Mouse (Mus musculus) kidney, postnatal 0 days (tissue): ENCODE measurements at regions not wholly inside any gene's neighbourhood (a gene's known extent, or its start where the extent isn't known, plus 50 kb on each side); places are given as distances from the start of the nearest gene placed in this dataset.

ENCODE experiments used
- ATAC-seq: fragments of 200-750 bp; cut with Nextera tagmentation; replicated peaks from 2 replicates; pipeline ENCODE4 v1.8.0; 2017; ENCODE audit warnings: low read depth, moderate number of reproducible peaks, moderate TSS enrichment, moderate library complexity; ENCODE audit not compliant: low FRiP score
- DNase-seq: peaks from one replicate; pipeline ENCODE4 v3.0.0-alpha.2; 2016; ENCODE audit warnings: low spot score
- H3K27ac ChIP-seq: fragments of 300-500 bp; sonication (generic); 2 replicates; pipeline ENCODE4 v1.5.1; 2014; ENCODE audit warnings: mild to moderate bottlenecking
- H3K27me3 ChIP-seq: fragments of 300-500 bp; sonication (generic); 2 replicates; pipeline ENCODE4 v1.6.1; 2014; ENCODE audit warnings: low read length, mixed read lengths; ENCODE audit not compliant: insufficient read depth
- H3K36me3 ChIP-seq: fragments of 300-500 bp; sonication (generic); 2 replicates; pipeline ENCODE4 v1.6.1; 2014; ENCODE audit warnings: low read length, mixed read lengths; ENCODE audit not compliant: insufficient read depth
- H3K4me1 ChIP-seq: fragments of 300-500 bp; sonication (generic); replicated peaks from 2 replicates; pipeline ENCODE4 v1.6.1; 2014; ENCODE audit warnings: antibody characterized with exemption, low read length, mixed read lengths; ENCODE audit not compliant: insufficient read depth
- H3K4me2 ChIP-seq: fragments of 300-500 bp; sonication (generic); 2 replicates; pipeline ENCODE4 v1.6.1; 2014; ENCODE audit warnings: mild to moderate bottlenecking, low read length, moderate library complexity, mixed read lengths
- H3K4me3 ChIP-seq: fragments of 300-500 bp; sonication (generic); replicated peaks from 2 replicates; pipeline ENCODE4 v1.5.1; 2014; ENCODE audit warnings: low read depth, low read length
- H3K9ac ChIP-seq: fragments of 300-500 bp; sonication (generic); 2 replicates; pipeline ENCODE4 v1.6.1; 2014; ENCODE audit warnings: low read depth, low read length
- H3K9me3 ChIP-seq: fragments of 300-500 bp; sonication (generic); replicated peaks from 2 replicates; pipeline ENCODE4 v1.6.1; 2016; ENCODE audit warnings: low read length, inconsistent platforms, mixed read lengths
- CTCF ChIP-seq: IDR thresholded peaks from 2 replicates; pipeline ENCODE4 v1.5.1; 2016; ENCODE audit warnings: antibody characterized with exemption, low read depth, mild to moderate bottlenecking, moderate library complexity
- WGBS: fragments of 180-500 bp; shearing (Covaris S2); extraction: QIAGEN DNeasy Blood & Tissue Kit; methylation state at CpG from one replicate; pipeline ENCODE4 v1.1.7; 2014; 5-methylcytosine and 5-hydroxymethylcytosine counted together

DNA sequence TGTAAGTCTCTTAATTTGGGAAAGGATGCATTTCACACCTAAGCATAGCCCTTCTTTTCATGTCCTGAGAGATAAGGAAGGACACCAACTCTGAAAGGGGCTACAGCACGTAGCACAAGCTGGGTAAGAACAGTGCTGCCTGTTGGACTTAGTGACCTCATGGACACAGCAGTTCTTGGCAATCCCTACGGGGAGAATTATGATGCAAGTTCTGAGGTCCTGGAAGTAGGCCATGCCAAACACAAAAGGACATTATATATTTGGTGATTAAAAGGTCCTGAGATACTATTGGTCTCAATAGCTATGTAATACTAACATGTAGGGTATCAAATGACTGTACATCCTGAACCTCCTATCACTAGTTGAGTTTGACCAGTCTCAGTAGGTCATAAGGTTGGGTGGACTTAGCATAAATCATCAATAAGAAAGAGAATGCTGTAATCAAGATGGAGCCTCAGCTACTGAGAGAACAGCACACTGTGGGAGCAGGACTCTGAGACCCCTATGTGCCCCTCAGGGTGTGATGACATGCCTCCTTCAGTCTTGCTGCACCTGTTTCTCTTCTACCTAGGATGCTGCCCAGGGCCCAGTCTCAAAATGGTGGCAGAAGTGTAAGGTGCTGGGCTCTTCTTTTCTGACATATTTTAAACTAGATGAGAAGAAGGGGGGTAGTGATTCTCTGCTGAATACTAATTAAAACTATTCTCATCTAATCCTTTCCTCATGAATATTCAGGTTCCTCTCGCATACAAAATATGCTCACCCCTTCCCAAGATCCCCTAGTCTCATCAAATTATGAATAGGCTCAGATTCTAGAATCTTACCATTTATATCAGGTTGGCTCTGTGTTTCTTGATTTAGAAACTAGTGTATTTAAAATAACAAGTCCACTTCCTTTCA lies 277.5 kb upstream of the Camk1g start:
- Histone ChIP-seq H3K9me3 (no peaks in the 10 kb centered on the region), H3K4me2 (no peak overlapping the region), H3K9ac (no peak overlapping the region), H3K27ac (no peak overlapping the region), H3K27me3 (no peaks in the 10 kb centered on the region), H3K4me1 (no peaks in the 10 kb centered on the region), H3K36me3 (no peaks in the 10 kb centered on the region), H3K4me3 (no peak overlapping the region)
- DNase-seq (no peak), ATAC-seq (no peak)
- no peak for TF ChIP-seq CTCF
- 72% methylated on average over 3 of the region's 3 CpGs for WGBS

DNA sequence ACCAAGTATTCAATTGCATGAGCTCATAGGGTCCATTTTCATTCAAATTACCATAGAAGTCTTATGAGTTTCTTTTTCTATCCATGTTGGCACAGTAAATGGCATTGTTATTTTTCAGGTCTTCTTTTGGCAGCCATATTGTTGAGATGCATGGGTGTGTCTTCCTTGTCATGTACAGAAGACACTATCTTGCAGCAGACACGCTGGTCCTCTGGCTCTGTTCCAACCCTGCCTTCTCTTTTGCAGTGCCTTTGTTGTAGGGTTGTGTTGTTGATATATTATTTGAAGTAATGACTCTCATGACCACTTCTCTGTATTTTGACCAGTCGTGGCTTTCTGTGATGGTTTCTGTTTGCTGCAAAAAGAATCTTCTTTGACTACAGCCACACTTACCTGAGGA lies 274.4 kb upstream of the Camk1g start:
- DNase-seq, result no peak
- no peak overlapping the region for H3K27ac ChIP-seq
- no peak for ATAC-seq
- no peak overlapping the region for H3K9ac ChIP-seq
- no peak overlapping the region for H3K4me2 ChIP-seq
- H3K9me3 ChIP-seq, result no peaks in the 10 kb centered on the region
- H3K4me1 ChIP-seq, result no peaks in the 10 kb centered on the region
- 86% methylated on average over 2 of the region's 2 CpGs for WGBS
- no peak overlapping the region for H3K4me3 ChIP-seq
- TF ChIP-seq CTCF, result no peak
- no peaks in the 10 kb centered on the region for H3K36me3 ChIP-seq
- no peaks in the 10 kb centered on the region for H3K27me3 ChIP-seq

DNA sequence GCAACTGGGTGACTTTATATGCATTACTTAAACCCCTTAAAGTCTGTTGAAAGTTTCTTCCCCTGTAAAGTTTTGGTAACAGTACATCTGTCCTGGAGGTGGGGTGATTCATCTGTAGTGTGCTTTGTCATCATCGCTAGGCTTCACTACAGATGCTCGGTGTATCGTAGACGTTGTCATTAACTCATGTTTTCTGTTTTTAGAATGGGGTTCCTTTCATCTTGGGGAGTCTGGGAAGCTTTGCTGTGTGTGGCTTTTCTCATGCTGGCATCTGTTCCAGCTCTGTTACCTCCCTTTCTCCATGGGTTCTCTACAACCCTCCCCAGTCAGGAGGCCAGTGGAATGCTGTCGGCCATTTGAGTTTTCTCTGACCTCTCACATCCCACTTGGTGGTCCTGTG lies 266.4 kb upstream of the Camk1g start:
- ATAC-seq (no peak), DNase-seq (peak; percentile 16)
- TF ChIP-seq CTCF, result no peak
- no peaks in the 10 kb centered on the region for H3K9me3 ChIP-seq
- no peak overlapping the region for H3K9ac ChIP-seq
- WGBS, result 58% methylated on average over 5 of the region's 5 CpGs
- H3K36me3 ChIP-seq, result no peaks in the 10 kb centered on the region
- H3K27ac ChIP-seq, result no peak overlapping the region
- H3K4me2 ChIP-seq, result no peak overlapping the region
- no peaks in the 10 kb centered on the region for H3K4me1 ChIP-seq
- H3K4me3 ChIP-seq, result no peak overlapping the region
- no peaks in the 10 kb centered on the region for H3K27me3 ChIP-seq

DNA sequence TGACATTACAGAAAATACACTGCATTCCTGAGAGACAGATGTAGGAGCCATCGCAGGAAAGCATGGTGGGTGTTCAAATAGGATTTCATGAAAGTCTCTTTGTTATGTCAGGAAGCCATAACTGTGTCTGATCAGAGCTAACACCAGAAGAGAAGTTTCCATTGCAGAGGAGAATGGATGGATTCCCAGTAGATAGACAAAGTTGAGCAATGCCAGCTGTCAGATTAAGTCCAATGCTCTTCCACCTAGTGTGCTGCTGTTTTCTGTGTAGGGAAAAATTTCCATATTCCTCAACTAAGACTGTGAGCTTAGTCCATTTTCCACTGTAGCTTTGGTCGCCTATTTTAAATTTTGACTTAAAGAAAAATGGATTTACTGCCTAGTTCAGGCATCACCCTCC lies 262.0 kb upstream of the Camk1g start:
- ATAC-seq (no peak), DNase-seq (no peak)
- no peaks in the 10 kb centered on the region for H3K27me3 ChIP-seq
- H3K4me3 ChIP-seq, result no peak overlapping the region
- no peak overlapping the region for H3K9ac ChIP-seq
- H3K4me2 ChIP-seq, result no peak overlapping the region
- H3K36me3 ChIP-seq, result no peaks in the 10 kb centered on the region
- WGBS, result 88% methylated on average over 2 of the region's 2 CpGs
- no peaks in the 10 kb centered on the region for H3K4me1 ChIP-seq
- no peak overlapping the region for H3K27ac ChIP-seq
- TF ChIP-seq CTCF, result no peak
- H3K9me3 ChIP-seq, result no peaks in the 10 kb centered on the region

DNA sequence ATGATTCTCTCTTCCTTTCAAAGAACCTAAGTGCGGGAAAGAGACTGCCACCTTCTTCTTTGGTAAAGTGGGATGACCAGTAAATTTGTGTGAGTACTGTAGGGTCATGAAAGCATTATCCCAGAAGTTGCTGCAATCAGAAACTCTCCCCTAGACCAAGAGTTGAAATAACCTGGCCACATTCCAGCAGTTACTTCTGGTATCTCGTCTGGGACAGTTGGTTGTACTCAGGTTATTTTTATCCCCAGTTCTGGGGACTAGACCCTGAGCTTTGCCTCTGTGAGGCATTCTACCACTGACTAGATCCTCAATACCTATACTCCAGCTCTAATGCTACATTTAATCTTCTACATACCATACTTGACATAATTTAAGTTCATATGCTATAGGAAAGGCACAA lies 259.8 kb upstream of the Camk1g start:
- H3K4me1 ChIP-seq, result no peaks in the 10 kb centered on the region
- no peak overlapping the region for H3K4me2 ChIP-seq
- no peak overlapping the region for H3K9ac ChIP-seq
- no peaks in the 10 kb centered on the region for H3K9me3 ChIP-seq
- TF ChIP-seq CTCF, result no peak
- H3K4me3 ChIP-seq, result no peak overlapping the region
- WGBS, result 51% methylated on average over 2 of the region's 2 CpGs
- DNase-seq, result no peak
- no peaks in the 10 kb centered on the region for H3K27me3 ChIP-seq
- ATAC-seq, result no peak
- no peaks in the 10 kb centered on the region for H3K36me3 ChIP-seq
- H3K27ac ChIP-seq, result no peak overlapping the region

DNA sequence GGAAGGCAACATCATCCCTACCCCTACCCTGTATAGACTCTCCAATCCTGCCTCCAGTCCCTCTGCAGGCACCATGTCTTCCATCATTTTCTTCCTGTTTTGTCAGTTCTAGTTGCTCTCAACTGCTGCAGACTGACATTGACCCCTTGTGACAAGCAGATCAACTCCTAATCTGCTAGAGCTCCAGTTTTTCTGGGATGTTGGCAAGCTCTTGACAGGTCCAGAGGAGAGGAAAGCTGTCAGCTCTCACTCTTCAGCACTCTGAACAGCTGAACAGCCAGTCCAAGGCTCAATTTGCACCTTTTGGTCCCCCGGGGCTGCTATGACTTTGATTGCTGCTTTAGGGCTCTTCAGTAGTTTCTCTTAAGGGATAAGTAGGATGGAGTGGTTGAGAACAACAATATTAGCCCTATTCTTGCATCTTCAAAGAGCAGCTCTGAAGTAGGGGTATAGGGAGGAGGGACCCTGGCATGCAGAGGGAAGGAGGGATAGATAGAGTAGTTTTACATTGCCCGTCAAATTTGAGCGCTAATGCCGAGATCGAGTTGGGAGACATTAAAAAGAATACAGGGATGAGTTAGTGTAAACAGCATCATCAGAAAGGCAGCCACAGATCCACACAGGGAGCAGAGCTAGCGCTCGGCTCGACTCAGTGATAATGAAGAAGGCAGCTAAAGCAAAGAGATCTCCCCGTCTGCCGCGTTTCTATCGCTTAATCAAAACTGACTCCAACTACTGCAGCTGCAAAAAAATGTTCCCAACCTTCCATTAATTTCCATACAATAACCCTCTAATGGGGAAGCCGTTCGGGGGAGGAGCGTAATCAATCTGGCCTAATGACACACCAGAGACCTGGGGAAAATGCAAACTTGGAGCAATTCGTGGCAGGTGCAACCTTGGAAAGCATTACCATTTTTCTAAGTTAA lies 257.1 kb upstream of the Camk1g start:
- Histone ChIP-seq H3K9ac (no peak overlapping the region), H3K27me3 (no peaks in the 10 kb centered on the region), H3K36me3 (no peaks in the 10 kb centered on the region), H3K27ac (no peak overlapping the region), H3K9me3 (no peaks in the 10 kb centered on the region), H3K4me2 (no peak overlapping the region), H3K4me1 (no peaks in the 10 kb centered on the region), H3K4me3 (no peak overlapping the region)
- TF ChIP-seq CTCF, result no peak
- WGBS, result 53% methylated on average over 16 of the region's 16 CpGs
- DNase-seq (no peak), ATAC-seq (no peak)
